Mouse (Mus musculus) frontal cortex, adult (tissue): ENCODE results near the gene Fat4.
A peak's percentile ranks its signal among the peaks of the same experiment; 100 is the strongest.

Experiments used
- ATAC-seq: cut with Nextera tagmentation; 2 replicates; pipeline ENCODE4 v1.9.2; 2017; ENCODE audit warnings: mild to moderate bottlenecking, moderate library complexity, mixed read lengths; ENCODE audit not compliant: low TSS enrichment

Fat4 gene

DNA sequence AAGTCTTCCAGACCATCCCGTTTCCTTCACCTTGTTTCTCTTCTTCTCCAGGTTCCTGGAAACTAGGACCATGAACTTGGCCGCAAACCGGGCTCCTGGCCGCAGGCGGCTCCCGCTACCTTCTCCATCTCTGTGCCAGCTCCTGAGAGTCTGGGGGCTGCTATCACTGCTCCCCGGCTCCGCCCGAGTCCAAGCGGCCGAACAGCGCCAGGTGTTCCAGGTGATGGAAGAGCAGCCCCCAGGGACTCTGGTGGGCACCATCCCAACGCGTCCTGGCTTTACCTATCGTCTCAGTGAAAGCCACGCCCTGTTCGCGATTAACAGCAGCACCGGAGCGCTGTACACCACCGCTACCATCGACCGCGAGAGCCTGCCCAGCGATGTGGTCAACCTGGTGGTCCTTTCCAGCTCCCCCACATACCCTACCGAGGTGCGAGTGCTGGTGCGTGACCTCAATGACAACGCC, at the start of gene Fat4:
Gene Fat4, plus strand, starts transcription at position 51 of the 466 bp plus-strand sequence.
- no peak for ATAC-seq

GRCm38 (mm10) chr3:38839438-38839837, 47.3 kb upstream of the Fat4 start:
- ATAC-seq, result no peak

GRCm38 (mm10) chr3:38843000-38843538, 43.7 kb upstream of the Fat4 start:
- ATAC-seq, result no peak

GRCm38 (mm10) chr3:38846602-38847382, 39.9 kb upstream of the Fat4 start:
- ATAC-seq, result no peak

DNA sequence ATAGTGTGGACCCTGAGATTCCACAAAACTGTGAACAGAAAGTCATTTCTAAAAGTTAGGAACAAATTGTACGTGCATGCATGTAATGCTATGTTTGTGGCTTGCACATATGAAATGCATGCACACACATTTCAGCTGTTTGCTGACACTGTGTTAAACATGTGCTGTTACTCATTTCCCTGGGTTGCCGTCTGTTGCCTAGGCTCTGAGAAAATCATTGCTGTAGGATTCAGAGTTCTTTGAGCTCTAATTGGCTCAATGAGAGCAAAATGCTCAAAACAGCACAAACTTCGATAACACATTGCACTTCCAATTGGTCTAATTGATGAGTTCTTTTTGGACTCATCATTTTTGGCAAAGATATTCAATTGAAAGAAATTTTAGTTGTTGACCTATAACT, 37.7 kb upstream of the Fat4 start:
- no peak for ATAC-seq

- peak; percentile 89 for ATAC-seq
Measured at GRCm38 (mm10) chr3:38849536-38849935, 37.2 kb upstream of the Fat4 start.

DNA sequence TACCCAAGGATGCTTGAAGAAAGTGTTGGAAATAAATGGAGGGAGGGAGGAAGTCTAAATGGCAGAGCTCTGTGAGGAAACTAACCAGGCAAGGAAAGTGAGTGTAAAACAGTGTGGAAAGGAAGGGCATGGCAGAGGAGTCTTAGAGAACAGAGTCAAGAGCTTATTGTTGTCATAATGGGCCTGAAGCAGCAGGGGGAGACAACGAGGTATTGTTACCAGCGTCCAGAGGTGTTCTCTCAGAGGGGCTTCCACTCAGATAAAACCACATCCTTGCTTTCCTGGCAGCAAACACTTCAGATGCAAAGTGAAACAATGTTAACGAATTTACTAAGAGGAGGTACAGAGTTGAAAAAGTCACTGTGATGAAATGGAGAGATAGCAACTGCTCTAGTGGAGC, 33.1 kb upstream of the Fat4 start:
- peak; percentile 55; the same call in 1 of the 2 replicates for ATAC-seq

DNA sequence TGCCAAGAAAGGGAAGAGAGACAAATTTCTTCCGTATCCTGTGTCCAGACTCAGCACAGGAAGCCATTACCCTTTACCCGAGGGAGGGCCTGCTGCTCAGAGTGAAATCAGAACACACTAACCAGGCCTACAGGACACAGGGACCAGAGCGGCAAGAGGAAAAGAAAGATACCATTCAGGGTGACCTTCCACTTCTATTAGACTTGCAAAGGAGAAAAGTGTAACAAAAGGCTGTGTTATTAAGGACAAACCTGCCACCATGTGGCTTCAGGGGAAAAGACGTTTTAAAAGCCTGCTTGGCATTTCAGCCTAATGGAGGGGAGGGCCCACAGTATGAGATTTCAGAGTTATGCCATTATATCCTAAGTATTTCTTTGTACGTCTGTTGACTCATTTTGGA, 26.1 kb upstream of the Fat4 start:
- ATAC-seq, result no peak

GRCm38 (mm10) chr3:38871291-38871690, 15.4 kb upstream of the Fat4 start:
- no peak for ATAC-seq

- ATAC-seq, result no peak
Measured at GRCm38 (mm10) chr3:38875872-38876271, 10.9 kb upstream of the Fat4 start.

GRCm38 (mm10) chr3:38876706-38877105, 10.0 kb upstream of the Fat4 start:
- ATAC-seq, result no peak

DNA sequence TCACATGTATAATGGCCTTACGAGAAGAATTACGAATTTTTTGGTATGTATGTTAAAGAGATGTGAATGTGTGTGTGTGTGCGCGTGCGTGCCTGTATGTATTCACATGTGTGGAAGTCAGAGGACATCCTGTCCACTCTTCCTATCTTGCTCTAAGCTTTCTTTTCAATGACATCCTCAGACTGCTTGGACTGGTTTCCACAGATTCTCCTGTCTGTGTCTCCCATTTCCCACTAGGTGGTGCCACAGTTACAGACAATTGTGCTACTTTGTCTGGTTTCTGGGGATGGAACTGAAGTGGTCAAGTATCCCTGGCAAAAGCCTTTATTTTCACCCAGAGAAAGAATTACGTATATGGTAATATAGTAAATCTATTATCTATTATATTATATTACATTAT, 4.0 kb upstream of the Fat4 start:
- ATAC-seq, result peak; percentile 35; the same call in 1 of the 2 replicates

- no peak for ATAC-seq
Measured at GRCm38 (mm10) chr3:38883676-38884075, 3.1 kb upstream of the Fat4 start.

GRCm38 (mm10) chr3:38884276-38884675, 2.5 kb upstream of the Fat4 start:
- ATAC-seq, result 0 out of 2 replicates have a peak, but pooled peaks have one; percentile 29

- ATAC-seq, result no peak
Measured at GRCm38 (mm10) chr3:38884919-38885418, 1.8 kb upstream of the Fat4 start.

GRCm38 (mm10) chr3:38885481-38886001, 1.2 kb upstream of the Fat4 start:
- peak; percentile 48 for ATAC-seq

- 0 out of 2 replicates have a peak, but pooled peaks have one; percentile 2 for ATAC-seq
Measured at GRCm38 (mm10) chr3:38886061-38886821, 499 bp upstream of the Fat4 start.

GRCm38 (mm10) chr3:38887381-38887991, 746 bp downstream of the Fat4 start:
- peak; percentile 10; the same call in 1 of the 2 replicates for ATAC-seq

- peak; percentile 35 for ATAC-seq
Measured at GRCm38 (mm10) chr3:38888111-38888510, 1.4 kb downstream of the Fat4 start.

- ATAC-seq, result no peak
Measured at GRCm38 (mm10) chr3:38892791-38893224, 6.1 kb downstream of the Fat4 start.

DNA sequence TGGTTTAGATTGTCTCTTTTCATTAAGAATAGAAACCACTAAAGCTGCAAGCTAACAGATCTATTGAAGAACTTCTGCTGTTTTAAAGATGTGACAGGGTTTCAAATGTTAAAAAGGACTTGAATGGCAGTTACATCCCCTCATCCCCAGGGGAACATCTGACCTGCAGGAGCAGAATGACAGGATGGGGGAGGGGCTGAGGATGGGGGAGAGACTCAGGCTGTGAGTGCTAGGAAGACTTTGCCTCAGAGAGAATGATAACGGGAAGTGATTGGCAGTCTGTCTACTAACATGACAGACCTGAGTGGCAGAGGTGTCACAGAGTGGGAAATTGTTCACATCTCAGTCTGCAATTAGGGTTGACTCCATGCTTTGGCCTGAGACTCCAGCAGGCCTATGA, 14.1 kb downstream of the Fat4 start:
- ATAC-seq, result no peak

GRCm38 (mm10) chr3:38906832-38907231, 20.1 kb downstream of the Fat4 start:
- peak; percentile 76 for ATAC-seq
